In genomic region chr6:52211961-52212360, GRCm38 (mm10) we compare ENCODE assay signal across 10 mouse cellular contexts. TPM values are rescaled to one million over a fixed set of nuclear protein-coding genes. Genes with fewer than 3 reads are reported as not detected.
DNase-seq lines count a peak whose midpoint lies in the region; ATAC-seq and TF ChIP-seq lines count a peak whose summit lies in the region.
"Had no signal": no experiment of that assay in that cellular context is flagged by ENCODE, and none has a peak within 500 bp of the region (broad histone marks: within the 10 kb centered on the region; RNA-seq: fewer than 3 reads in every experiment).

No protein-coding gene starts in this region.

- H3K36me3 ChIP-seq in forebrain, embryonic 16.5 days (ENCODE audit: control insufficient read depth, insufficient read depth): no peaks in the 10 kb centered on the region
- no peaks in the 10 kb centered on the region for H3K36me3 ChIP-seq in forebrain, embryonic 10.5 days (replicated peaks)
- H3K36me3 ChIP-seq in limb, embryonic 10.5 days: peaks cover 11% of the 10 kb centered on the region; the same call in 1 of the 2 replicates
- H3K36me3 ChIP-seq in stomach, postnatal 0 days (ENCODE audit: control insufficient read depth, insufficient read depth, low read length): no peaks in the 10 kb centered on the region

- no peak overlapping the region for H3K27ac ChIP-seq in forebrain, embryonic 16.5 days (ENCODE audit: low read length)
- H3K27ac ChIP-seq in forebrain, embryonic 10.5 days: no peak overlapping the region
- H3K27ac ChIP-seq in limb, embryonic 10.5 days: peak overlapping the region; percentile 99
- peak overlapping the region; percentile 89 for H3K27ac ChIP-seq in stomach, postnatal 0 days (replicated peaks)

- no peak for DNase-seq in forebrain, embryonic 10.5 days (ENCODE audit: extremely low spot score, low spot score)
- DNase-seq in urinary bladder, postnatal 25 days (ENCODE audit: low spot score): peak; percentile 31
- no peak for DNase-seq in urinary bladder, postnatal 10 days (ENCODE audit: low spot score)
- DNase-seq in limb, embryonic 10.5 days (ENCODE audit: low spot score): peak; percentile 77
- no peak for DNase-seq in stomach, postnatal 0 days (ENCODE audit: low spot score)
- no peak for DNase-seq in left cerebral cortex, postnatal 25 days (ENCODE audit: low spot score in 2 of 2)
- no peak for DNase-seq in Muller cell, postnatal 12 days (ENCODE audit: inconsistent ontology term)

- ATAC-seq in forebrain, embryonic 16.5 days: 0 out of 2 replicates have a peak, but pooled peaks have one; percentile 36
- no peak for ATAC-seq in stomach, postnatal 0 days (ENCODE audit: low FRiP score, low TSS enrichment)

- peaks cover 4% of the 10 kb centered on the region for H3K4me1 ChIP-seq in forebrain, embryonic 16.5 days (replicated peaks; ENCODE audit: control insufficient read depth, insufficient read depth, low read length)
- H3K4me1 ChIP-seq in forebrain, embryonic 10.5 days: peaks cover 26% of the 10 kb centered on the region
- peaks cover 87% of the 10 kb centered on the region for H3K4me1 ChIP-seq in limb, embryonic 10.5 days
- no peaks in the 10 kb centered on the region for H3K4me1 ChIP-seq in stomach, postnatal 0 days (replicated peaks; ENCODE audit: control insufficient read depth, insufficient read depth)

- H3K9me3 ChIP-seq in forebrain, embryonic 16.5 days (ENCODE audit: control insufficient read depth, low read length): no peaks in the 10 kb centered on the region
- H3K9me3 ChIP-seq in forebrain, embryonic 10.5 days: no peaks in the 10 kb centered on the region
- no peaks in the 10 kb centered on the region for H3K9me3 ChIP-seq in limb, embryonic 10.5 days (replicated peaks)
- H3K9me3 ChIP-seq in stomach, postnatal 0 days (ENCODE audit: control insufficient read depth, low read length): no peaks in the 10 kb centered on the region

- no peak overlapping the region for H3K9ac ChIP-seq in forebrain, embryonic 16.5 days (replicated peaks; ENCODE audit: low read depth, low read length)
- H3K9ac ChIP-seq in stomach, postnatal 0 days (ENCODE audit: low read length): peak overlapping the region; percentile 69

- TF ChIP-seq CTCF in stomach, postnatal 0 days (IDR thresholded peaks at IDR 0.05; ENCODE audit: low read depth): no peak

- WGBS in forebrain, embryonic 16.5 days: 3% methylated on average over 13 of the region's 13 CpGs
- WGBS in forebrain, embryonic 10.5 days: 3% methylated on average over 13 of the region's 13 CpGs
- whole genome bisulfite sequencing in limb, embryonic 10.5 days: 1% methylated on average over 13 of the region's 13 CpGs
- 10% methylated on average over 13 of the region's 13 CpGs for WGBS in stomach, postnatal 0 days

- intact Hi-C loops in left cerebral cortex, postnatal 25 days (cut with DNase I): loop anchor here (5.0 kb wide), 1 partner anchor 205 kb away; no protein-coding TSS in a partner anchor

- H3K4me3 ChIP-seq in forebrain, embryonic 16.5 days (replicated peaks; ENCODE audit: low read length): no peak overlapping the region
- H3K4me3 ChIP-seq in forebrain, embryonic 10.5 days: no peak overlapping the region
- peak overlapping the region; percentile 90 for H3K4me3 ChIP-seq in limb, embryonic 10.5 days
- peak overlapping the region; percentile 55 for H3K4me3 ChIP-seq in stomach, postnatal 0 days (ENCODE audit: low read depth, low read length)

- no peak overlapping the region for H3K4me2 ChIP-seq in forebrain, embryonic 16.5 days (ENCODE audit: low read length)
- H3K4me2 ChIP-seq in stomach, postnatal 0 days (replicated peaks; ENCODE audit: low read depth): peak overlapping the region; percentile 47

- H3K27me3 ChIP-seq in forebrain, embryonic 16.5 days (replicated peaks; ENCODE audit: control insufficient read depth, insufficient read depth, low read length): peaks cover 96% of the 10 kb centered on the region
- H3K27me3 ChIP-seq in forebrain, embryonic 10.5 days (ENCODE audit: poor library complexity, severe bottlenecking): peaks cover 100% of the 10 kb centered on the region
- H3K27me3 ChIP-seq in limb, embryonic 10.5 days (ENCODE audit: low read depth, poor library complexity, severe bottlenecking): peaks cover 50% of the 10 kb centered on the region
- peaks cover 25% of the 10 kb centered on the region; the same call in 1 of the 2 replicates for H3K27me3 ChIP-seq in stomach, postnatal 0 days (ENCODE audit: control insufficient read depth, insufficient read depth, low read length)

- TF ChIP-seq EP300 in stomach, postnatal 0 days (optimal IDR thresholded peaks at IDR 0.05): no peak

RNA-seq across cellular contexts. Expression of gene Hoxa3, which starts 1.2 kb away (rescaled TPM):
- not detected in 2 replicates for polyA plus RNA-seq in forebrain, embryonic 16.5 days (2015; fragmentation: Nextera tagmentation; extraction: Ambion mirVana)
- polyA plus RNA-seq in forebrain, embryonic 10.5 days (2016; fragmentation: Nextera tagmentation; extraction: Ambion mirVana): not detected in 2 replicates
- polyA plus RNA-seq in limb, embryonic 10.5 days (2016; fragmentation: Nextera tagmentation; extraction: Ambion mirVana): 7.0 and 7.9 TPM in 2 replicates
- 2.8 and 2.9 TPM in 2 replicates for polyA plus RNA-seq in stomach, postnatal 0 days (2015; fragmentation: Nextera tagmentation; extraction: Ambion mirVana)
- total RNA-seq in left cerebral cortex, postnatal 25 days (2021): not detected
- total RNA-seq: layer of hippocampus, postnatal 25 days had no signal

RNA-seq across cellular contexts. Expression of gene Gm28308, which starts 1.2 kb away (rescaled TPM):
- not detected in 2 replicates for polyA plus RNA-seq in forebrain, embryonic 16.5 days (2015; fragmentation: Nextera tagmentation; extraction: Ambion mirVana)
- not detected in 2 replicates for polyA plus RNA-seq in forebrain, embryonic 10.5 days (2016; fragmentation: Nextera tagmentation; extraction: Ambion mirVana)
- 0.79 and 1.2 TPM in 2 replicates for polyA plus RNA-seq in limb, embryonic 10.5 days (2016; fragmentation: Nextera tagmentation; extraction: Ambion mirVana)
- polyA plus RNA-seq in stomach, postnatal 0 days (2015; fragmentation: Nextera tagmentation; extraction: Ambion mirVana): 0.21 TPM in 1 of 2 replicates, not detected in the other
- not detected for total RNA-seq in left cerebral cortex, postnatal 25 days (2021)
- total RNA-seq: layer of hippocampus, postnatal 25 days had no signal

RNA-seq across cellular contexts. Expression of gene Hoxa6, which starts 3.4 kb away (rescaled TPM):
- polyA plus RNA-seq in forebrain, embryonic 16.5 days (2015; fragmentation: Nextera tagmentation; extraction: Ambion mirVana): not detected in 2 replicates
- not detected in 2 replicates for polyA plus RNA-seq in forebrain, embryonic 10.5 days (2016; fragmentation: Nextera tagmentation; extraction: Ambion mirVana)
- 3.5 and 4.1 TPM in 2 replicates for polyA plus RNA-seq in limb, embryonic 10.5 days (2016; fragmentation: Nextera tagmentation; extraction: Ambion mirVana)
- 0.33 and 0.80 TPM in 2 replicates for polyA plus RNA-seq in stomach, postnatal 0 days (2015; fragmentation: Nextera tagmentation; extraction: Ambion mirVana)
- not detected for total RNA-seq in left cerebral cortex, postnatal 25 days (2021)
- total RNA-seq: ES-E14; layer of hippocampus, postnatal 25 days had no signal

RNA-seq across cellular contexts. Expression of gene Hoxa5, which starts 7.6 kb away (rescaled TPM):
- polyA plus RNA-seq in forebrain, embryonic 16.5 days (2015; fragmentation: Nextera tagmentation; extraction: Ambion mirVana): not detected in 2 replicates
- not detected in 2 replicates for polyA plus RNA-seq in forebrain, embryonic 10.5 days (2016; fragmentation: Nextera tagmentation; extraction: Ambion mirVana)
- polyA plus RNA-seq in limb, embryonic 10.5 days (2016; fragmentation: Nextera tagmentation; extraction: Ambion mirVana): 9.8 and 10.4 TPM in 2 replicates
- 8.4 and 8.9 TPM in 2 replicates for polyA plus RNA-seq in stomach, postnatal 0 days (2015; fragmentation: Nextera tagmentation; extraction: Ambion mirVana)
- total RNA-seq in left cerebral cortex, postnatal 25 days (2021): not detected
- total RNA-seq: layer of hippocampus, postnatal 25 days had no signal

RNA-seq across cellular contexts. Expression of gene Hoxa7, which starts 9.7 kb away (rescaled TPM):
- not detected in 2 replicates for polyA plus RNA-seq in forebrain, embryonic 16.5 days (2015; fragmentation: Nextera tagmentation; extraction: Ambion mirVana)
- polyA plus RNA-seq in forebrain, embryonic 10.5 days (2016; fragmentation: Nextera tagmentation; extraction: Ambion mirVana): not detected in 2 replicates
- polyA plus RNA-seq in limb, embryonic 10.5 days (2016; fragmentation: Nextera tagmentation; extraction: Ambion mirVana): 24.7 and 24.8 TPM in 2 replicates
- polyA plus RNA-seq in stomach, postnatal 0 days (2015; fragmentation: Nextera tagmentation; extraction: Ambion mirVana): 8.1 and 8.5 TPM in 2 replicates
- not detected for total RNA-seq in left cerebral cortex, postnatal 25 days (2021)
- total RNA-seq: layer of hippocampus, postnatal 25 days had no signal

Comparison
In these comparisons a context has a peak if more than half of its experiments do, and no peak if none do; other contexts are left out.
1. DNase-seq: peak in urinary bladder, postnatal 25 days (single experiment) and limb, embryonic 10.5 days (single experiment); none in forebrain, embryonic 10.5 days (single experiment), urinary bladder, postnatal 10 days (single experiment), stomach, postnatal 0 days (single experiment), left cerebral cortex, postnatal 25 days (0 of 2) and Muller cell, postnatal 12 days (single experiment).
2. H3K27ac ChIP-seq: peak in limb, embryonic 10.5 days (single experiment) and stomach, postnatal 0 days (single experiment); none in forebrain, embryonic 16.5 days (single experiment) and forebrain, embryonic 10.5 days (single experiment).
3. H3K4me3 ChIP-seq: peak in limb, embryonic 10.5 days (single experiment) and stomach, postnatal 0 days (single experiment); none in forebrain, embryonic 16.5 days (single experiment) and forebrain, embryonic 10.5 days (single experiment).